Mouse (Mus musculus) hindbrain, embryonic 15.5 days (tissue): ENCODE measurements at regions not wholly inside any gene's neighbourhood (a gene's known extent, or its start where the extent isn't known, plus 50 kb on each side); places are given as distances from the start of the nearest gene placed in this dataset.

ENCODE experiments used
- ATAC-seq: fragments of 200-750 bp; cut with Nextera tagmentation; 2 replicates; pipeline ENCODE4 v1.8.0; 2017; ENCODE audit warnings: low read depth, moderate number of reproducible peaks, moderate TSS enrichment; ENCODE audit not compliant: low FRiP score
- H3K27ac ChIP-seq: fragments of 300-500 bp; sonication (generic); replicated peaks from 2 replicates; pipeline ENCODE4 v1.5.1; 2015; ENCODE audit warnings: mild to moderate bottlenecking, inconsistent platforms
- H3K27me3 ChIP-seq: fragments of 300-500 bp; sonication (generic); 2 replicates; pipeline ENCODE4 v1.6.1; 2015; ENCODE audit warnings: control low read depth, inconsistent platforms
- H3K36me3 ChIP-seq: fragments of 300-500 bp; sonication (generic); 2 replicates; pipeline ENCODE4 v1.6.1; 2015; ENCODE audit warnings: control low read depth, inconsistent platforms
- H3K4me1 ChIP-seq: fragments of 300-500 bp; sonication (generic); replicated peaks from 2 replicates; pipeline ENCODE4 v1.6.1; 2015; ENCODE audit warnings: control low read depth, inconsistent platforms
- H3K4me2 ChIP-seq: fragments of 300-500 bp; sonication (generic); 2 replicates; pipeline ENCODE4 v1.6.1; 2015; ENCODE audit warnings: moderate library complexity, mild to moderate bottlenecking, inconsistent platforms
- H3K4me3 ChIP-seq: fragments of 300-500 bp; sonication (generic); 2 replicates; pipeline ENCODE4 v1.5.1; 2015; ENCODE audit warnings: mild to moderate bottlenecking, inconsistent platforms
- H3K9ac ChIP-seq: fragments of 300-500 bp; sonication (generic); 2 replicates; pipeline ENCODE4 v1.6.1; 2015; ENCODE audit warnings: inconsistent platforms
- H3K9me3 ChIP-seq: fragments of 300-500 bp; sonication (generic); 2 replicates; pipeline ENCODE4 v1.6.1; 2016; ENCODE audit warnings: control low read depth, inconsistent platforms
- WGBS: fragments of 180-500 bp; shearing (Covaris S2); methylation state at CpG from one replicate; pipeline ENCODE4 v1.1.7; 2015; 5-methylcytosine and 5-hydroxymethylcytosine counted together

DNA sequence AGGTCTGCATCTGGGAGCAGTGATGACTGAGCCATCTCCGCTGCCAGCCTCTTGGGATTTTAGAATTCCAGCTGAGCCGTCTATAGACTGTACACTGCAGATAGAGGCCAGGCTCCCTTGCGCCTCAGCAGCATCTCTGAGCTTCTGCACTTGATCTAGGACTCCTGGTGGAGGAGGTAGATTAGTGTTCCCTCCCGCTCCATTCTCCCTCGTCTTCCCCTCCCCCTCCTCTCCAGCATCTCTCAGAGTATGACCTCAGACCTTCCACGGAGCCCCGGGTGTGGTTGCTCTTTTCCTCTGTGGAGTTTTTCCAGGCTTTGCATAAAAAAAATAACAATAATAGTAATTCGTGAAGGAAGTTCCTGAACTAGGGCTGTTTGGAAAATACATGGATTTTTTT, 241.8 kb downstream of the Gadd45g start:
- H3K27ac ChIP-seq, result no peak overlapping the region
- no peak; the same call in 1 of the 2 replicates for ATAC-seq
- no peaks in the 10 kb centered on the region for H3K27me3 ChIP-seq
- no peaks in the 10 kb centered on the region for H3K9me3 ChIP-seq
- H3K36me3 ChIP-seq, result no peaks in the 10 kb centered on the region
- WGBS, result 48% methylated on average over 8 of the region's 8 CpGs
- no peak overlapping the region for H3K4me3 ChIP-seq
- no peak overlapping the region for H3K9ac ChIP-seq
- H3K4me2 ChIP-seq, result no peak overlapping the region
- H3K4me1 ChIP-seq, result 0 out of 2 replicates have a peak, but pooled peaks cover 3% of the 10 kb centered on the region

DNA sequence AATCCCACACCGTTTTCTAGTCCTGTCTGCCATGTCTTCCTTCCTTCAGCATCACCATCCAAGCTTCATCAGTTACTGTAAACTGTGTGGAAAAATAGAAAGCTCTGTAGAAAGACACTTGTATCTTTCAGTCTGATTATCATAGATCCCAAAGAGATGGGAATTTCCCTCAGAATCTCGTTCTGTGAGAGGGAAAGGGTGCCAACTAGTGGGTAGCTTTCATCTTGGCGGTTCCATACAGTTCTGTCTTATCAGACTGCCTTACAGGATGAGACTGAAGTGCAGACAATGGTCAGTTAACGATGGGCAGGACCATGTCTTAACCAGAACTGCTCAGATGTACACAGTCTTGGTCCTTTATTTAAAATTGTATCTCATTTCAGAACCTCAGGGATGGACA, 243.9 kb downstream of the Gadd45g start:
- Histone ChIP-seq H3K9me3 (no peaks in the 10 kb centered on the region), H3K36me3 (no peaks in the 10 kb centered on the region), H3K27me3 (no peaks in the 10 kb centered on the region), H3K4me1 (no peaks in the 10 kb centered on the region), H3K9ac (no peak overlapping the region), H3K4me2 (no peak overlapping the region), H3K27ac (no peak overlapping the region), H3K4me3 (no peak overlapping the region)
- 76% methylated on average over 4 of the region's 4 CpGs for WGBS
- no peak for ATAC-seq

DNA sequence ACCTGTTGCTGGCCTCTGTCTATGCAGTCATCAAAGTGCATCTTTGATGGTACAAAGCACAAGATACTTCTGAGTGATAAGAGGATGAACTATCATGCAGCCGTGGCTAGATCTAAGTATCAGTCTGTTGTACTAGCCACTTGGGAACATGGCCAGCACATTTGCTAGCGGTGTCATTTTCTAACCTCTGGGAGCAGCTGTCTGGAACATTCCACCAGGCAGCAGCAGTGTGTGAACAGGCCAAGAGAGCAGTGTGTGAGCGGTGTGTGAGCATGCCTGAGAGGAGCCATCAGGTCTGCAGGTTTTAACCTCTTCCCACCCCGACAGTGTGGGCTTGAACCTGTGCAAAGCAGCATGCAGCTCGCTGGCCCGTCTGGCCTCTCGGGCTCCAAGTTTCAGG, 248.3 kb downstream of the Gadd45g start:
- Histone ChIP-seq H3K9me3 (no peaks in the 10 kb centered on the region), H3K27me3 (no peaks in the 10 kb centered on the region), H3K4me2 (no peak overlapping the region), H3K4me1 (no peaks in the 10 kb centered on the region), H3K4me3 (no peak overlapping the region), H3K36me3 (no peaks in the 10 kb centered on the region), H3K27ac (no peak overlapping the region), H3K9ac (no peak overlapping the region)
- WGBS, result 85% methylated on average over 7 of the region's 7 CpGs
- no peak for ATAC-seq

DNA sequence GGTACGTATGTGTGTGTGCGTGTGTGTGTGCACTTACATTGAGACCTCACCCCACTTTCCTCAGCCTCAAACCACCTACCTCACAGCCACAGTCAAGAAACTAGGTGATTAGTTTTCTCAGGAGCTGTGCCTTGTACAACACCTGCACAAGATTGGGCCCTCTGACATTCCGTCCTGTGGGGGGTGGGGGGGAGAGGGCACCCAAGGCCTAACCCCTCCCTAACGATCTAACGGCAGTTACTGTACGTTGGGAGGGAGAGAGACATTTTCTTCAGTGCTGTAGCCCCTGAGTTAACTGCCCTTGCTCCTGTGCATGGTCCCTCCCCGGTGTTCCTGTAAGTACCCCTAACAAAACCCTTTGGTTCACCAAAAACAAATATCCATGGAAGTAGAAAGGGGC, 250.0 kb downstream of the Gadd45g start:
- Histone ChIP-seq H3K9me3 (no peaks in the 10 kb centered on the region), H3K27me3 (no peaks in the 10 kb centered on the region), H3K4me3 (no peak overlapping the region), H3K9ac (no peak overlapping the region), H3K36me3 (no peaks in the 10 kb centered on the region), H3K27ac (no peak overlapping the region), H3K4me1 (no peaks in the 10 kb centered on the region), H3K4me2 (no peak overlapping the region)
- ATAC-seq, result no peak
- WGBS, result 82% methylated on average over 7 of the region's 7 CpGs

DNA sequence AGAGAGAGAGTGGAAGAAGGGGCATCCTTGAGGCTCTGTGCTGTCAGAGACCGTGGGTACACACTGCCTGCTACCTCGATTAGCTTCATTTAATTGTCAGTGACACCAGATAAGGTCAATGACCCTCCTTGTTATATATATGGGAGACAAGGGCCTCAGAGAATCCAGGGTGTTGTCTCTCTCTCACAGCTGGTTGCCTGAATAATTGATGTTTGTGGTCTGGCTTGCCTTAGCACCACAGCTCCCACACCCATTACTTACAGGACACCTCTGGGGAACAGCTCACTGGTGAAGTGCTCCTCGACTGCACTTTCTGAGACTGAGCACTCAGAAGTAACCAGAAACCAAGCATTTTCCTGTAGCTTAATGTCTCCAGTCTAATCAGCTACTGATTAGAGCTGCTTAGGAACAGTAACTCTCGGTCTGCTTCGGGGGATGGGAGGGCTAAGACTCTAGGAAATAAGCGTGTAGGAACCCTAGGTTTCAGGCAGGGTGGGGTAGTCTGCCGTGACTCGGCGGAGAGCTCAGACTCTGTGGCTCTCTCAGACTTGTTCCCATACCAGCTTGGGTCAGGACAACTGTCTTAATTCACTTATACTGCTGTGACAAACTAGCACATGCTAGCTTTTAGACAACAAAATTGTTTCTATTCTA, 259.6 kb downstream of the Gadd45g start:
- Histone ChIP-seq H3K36me3 (no peaks in the 10 kb centered on the region), H3K4me3 (no peak overlapping the region), H3K9ac (no peak overlapping the region), H3K4me1 (peaks cover 16% of the 10 kb centered on the region), H3K4me2 (no peak overlapping the region), H3K27ac (no peak overlapping the region), H3K9me3 (no peaks in the 10 kb centered on the region), H3K27me3 (no peaks in the 10 kb centered on the region)
- ATAC-seq, result no peak
- WGBS, result 38% methylated on average over 9 of the region's 9 CpGs

DNA sequence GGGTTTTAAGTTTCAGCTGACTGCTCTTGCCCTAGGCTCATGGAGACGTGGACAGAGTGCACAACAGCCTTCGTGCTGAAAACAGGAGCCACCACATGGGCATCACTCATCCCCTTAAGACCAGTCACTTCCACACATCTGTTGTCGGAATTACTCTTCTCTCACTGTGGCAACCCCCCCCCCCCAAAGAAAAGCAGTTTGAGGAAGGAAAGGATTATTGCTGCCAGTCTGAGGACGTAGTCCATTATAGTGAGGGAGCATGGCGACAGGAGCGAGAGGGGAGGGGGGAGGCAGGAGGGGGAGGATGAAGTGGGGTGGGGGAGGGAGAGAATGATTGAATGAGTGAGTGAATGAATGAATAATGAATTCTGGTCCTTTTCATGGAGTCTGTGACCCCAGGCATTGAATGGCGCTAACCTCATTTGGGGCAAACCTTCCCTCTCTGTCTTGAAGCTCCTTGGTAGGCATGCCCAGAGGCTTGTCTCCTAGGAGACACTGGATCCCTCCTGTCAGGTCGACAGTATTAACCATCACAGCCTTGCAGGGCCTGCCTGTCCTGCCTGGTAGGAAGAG, 262.0 kb downstream of the Gadd45g start:
- Histone ChIP-seq H3K27me3 (no peaks in the 10 kb centered on the region), H3K27ac (0 out of 2 replicates have a peak overlapping the region, but pooled peaks have one; percentile 4), H3K9ac (no peak overlapping the region), H3K4me1 (peaks cover 18% of the 10 kb centered on the region), H3K4me3 (no peak overlapping the region), H3K36me3 (no peaks in the 10 kb centered on the region), H3K4me2 (no peak overlapping the region), H3K9me3 (no peaks in the 10 kb centered on the region)
- WGBS, result 19% methylated on average over 8 of the region's 8 CpGs
- ATAC-seq, result peak; percentile 74

DNA sequence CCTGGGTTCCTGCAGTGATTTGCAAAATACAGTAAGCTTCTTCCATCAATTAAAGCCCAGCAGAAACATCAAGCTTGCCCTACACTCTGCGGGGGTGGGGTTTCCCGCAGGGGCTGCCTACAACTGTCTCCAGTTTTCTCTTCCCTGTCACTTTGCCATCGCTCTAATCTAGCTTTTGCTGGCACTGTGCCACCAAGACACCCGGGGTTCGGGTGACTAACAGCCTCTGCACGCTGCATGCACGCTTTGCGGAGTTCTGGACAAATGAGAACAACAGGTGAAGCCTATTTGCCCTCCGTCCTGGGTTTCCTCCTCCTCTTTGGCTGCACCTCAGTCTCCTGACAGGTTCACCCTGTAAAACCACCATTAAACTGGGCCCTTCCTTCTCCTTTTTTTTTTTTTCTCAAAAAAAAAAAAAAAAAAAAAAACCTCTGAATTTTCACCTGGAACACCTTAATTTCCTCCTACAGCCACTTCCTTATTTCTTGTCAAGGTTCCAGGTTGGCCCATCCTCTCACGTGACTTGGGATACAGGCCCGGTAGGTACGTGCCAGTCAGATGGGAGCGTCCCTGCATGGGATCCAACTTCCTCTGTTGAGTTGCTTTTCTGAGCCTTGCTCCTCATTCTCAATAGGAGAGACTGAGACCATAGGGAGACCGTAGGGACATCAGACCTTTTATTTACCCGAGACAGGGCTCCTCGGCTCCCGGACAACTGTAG, 262.7 kb downstream of the Gadd45g start:
- Histone ChIP-seq H3K4me1 (peaks cover 23% of the 10 kb centered on the region), H3K27ac (0 out of 2 replicates have a peak overlapping the region, but pooled peaks have one; percentile 4), H3K9ac (no peak overlapping the region), H3K9me3 (no peaks in the 10 kb centered on the region), H3K4me2 (no peak overlapping the region), H3K27me3 (no peaks in the 10 kb centered on the region), H3K36me3 (no peaks in the 10 kb centered on the region), H3K4me3 (no peak overlapping the region)
- WGBS, result 45% methylated on average over 17 of the region's 17 CpGs
- peak; percentile 25 for ATAC-seq

DNA sequence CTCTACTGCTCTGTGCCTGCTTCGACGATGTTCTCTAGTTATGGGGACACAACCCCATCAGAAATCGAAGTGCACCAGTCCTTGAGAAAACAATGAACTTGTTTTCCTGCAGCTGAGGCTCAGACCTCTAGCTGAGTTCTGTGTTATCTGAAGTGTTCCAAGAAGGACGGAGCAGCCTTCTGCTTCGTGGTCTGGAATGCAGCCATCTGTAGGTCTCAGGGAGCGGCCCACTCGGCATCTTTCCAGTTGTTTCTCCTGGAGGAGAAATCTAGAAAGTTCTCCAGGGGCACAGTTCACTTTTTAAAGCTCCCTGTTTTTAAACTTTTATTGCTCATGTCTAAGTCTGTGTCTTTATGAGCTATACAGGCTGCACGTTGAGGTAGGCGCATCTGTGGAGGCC, 264.3 kb downstream of the Gadd45g start:
- Histone ChIP-seq H3K4me2 (no peak overlapping the region), H3K27me3 (no peaks in the 10 kb centered on the region), H3K9me3 (no peaks in the 10 kb centered on the region), H3K4me1 (peaks cover 23% of the 10 kb centered on the region), H3K4me3 (no peak overlapping the region), H3K36me3 (no peaks in the 10 kb centered on the region), H3K9ac (no peak overlapping the region), H3K27ac (no peak overlapping the region)
- 59% methylated on average over 9 of the region's 9 CpGs for WGBS
- ATAC-seq, result no peak

DNA sequence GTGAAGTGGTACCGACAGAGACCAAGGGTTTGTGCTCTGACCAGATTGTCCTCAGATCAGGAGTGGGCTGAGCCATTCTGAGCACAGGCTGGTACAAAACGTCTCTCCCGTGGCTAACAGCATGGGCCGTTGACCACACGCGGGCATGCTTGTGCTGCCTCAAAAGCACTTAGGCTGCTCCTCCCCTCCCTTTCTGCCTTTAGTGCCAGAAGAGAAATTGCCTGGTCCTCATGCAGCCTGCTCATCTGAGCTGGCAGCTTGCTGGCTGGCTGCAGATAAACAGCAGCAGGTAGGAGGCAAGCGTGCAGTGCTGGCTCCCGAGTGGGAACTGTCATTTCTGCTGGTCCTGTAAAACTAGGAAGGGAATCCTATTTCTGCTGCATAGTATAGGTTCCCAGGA, 267.1 kb downstream of the Gadd45g start:
- WGBS, result 21% methylated on average over 8 of the region's 8 CpGs
- Histone ChIP-seq H3K9me3 (no peaks in the 10 kb centered on the region), H3K4me3 (no peak overlapping the region), H3K36me3 (no peaks in the 10 kb centered on the region), H3K4me2 (no peak overlapping the region), H3K27ac (peak overlapping the region; percentile 7; the same call in 1 of the 2 replicates), H3K9ac (no peak overlapping the region), H3K27me3 (no peaks in the 10 kb centered on the region), H3K4me1 (peaks cover 28% of the 10 kb centered on the region)
- ATAC-seq, result peak; percentile 69

DNA sequence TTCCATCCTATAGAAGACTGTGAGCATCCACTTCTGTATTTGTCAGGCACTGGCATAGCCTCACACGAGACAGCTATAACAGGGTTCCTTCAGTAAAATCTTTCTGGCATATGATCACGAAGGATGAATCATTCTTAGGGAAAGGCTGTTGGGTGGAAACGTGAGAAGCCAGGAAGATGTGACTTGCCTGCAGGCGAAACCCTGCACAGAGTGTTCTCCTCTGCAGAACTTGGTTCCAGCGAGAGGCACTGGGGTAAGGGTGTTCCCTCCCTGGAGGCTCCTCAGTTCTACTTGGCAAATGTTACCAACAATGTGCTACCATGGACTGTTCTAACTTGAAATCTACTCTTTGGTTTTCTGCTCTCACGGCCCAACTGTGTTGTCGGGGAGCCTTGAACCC, 268.0 kb downstream of the Gadd45g start:
- no peaks in the 10 kb centered on the region for H3K27me3 ChIP-seq
- H3K9me3 ChIP-seq, result no peaks in the 10 kb centered on the region
- no peak overlapping the region for H3K9ac ChIP-seq
- no peak overlapping the region for H3K4me2 ChIP-seq
- H3K4me1 ChIP-seq, result peaks cover 21% of the 10 kb centered on the region
- ATAC-seq, result no peak
- no peaks in the 10 kb centered on the region for H3K36me3 ChIP-seq
- H3K4me3 ChIP-seq, result no peak overlapping the region
- H3K27ac ChIP-seq, result no peak overlapping the region
- 91% methylated on average over 7 of the region's 7 CpGs for WGBS

DNA sequence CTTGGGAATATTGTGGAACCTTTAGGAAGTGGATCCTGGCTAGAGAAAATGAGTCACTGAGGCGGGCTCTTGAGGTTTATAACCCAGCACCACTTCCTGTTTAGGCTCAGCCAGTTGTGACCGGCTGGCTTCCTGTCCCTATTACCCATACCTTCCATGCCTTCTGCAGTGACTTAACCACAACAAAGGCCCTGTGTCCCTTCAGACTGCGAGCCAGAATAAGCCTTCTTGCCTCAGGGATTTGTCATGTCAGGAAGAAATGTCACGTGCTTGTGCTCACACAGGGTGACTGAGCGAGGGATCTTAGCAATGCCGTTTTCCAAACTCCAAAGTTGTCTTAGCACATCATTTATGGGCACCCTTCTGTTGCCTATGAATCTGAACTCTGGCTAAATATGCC, 268.5 kb downstream of the Gadd45g start:
- Histone ChIP-seq H3K36me3 (no peaks in the 10 kb centered on the region), H3K4me2 (no peak overlapping the region), H3K27me3 (no peaks in the 10 kb centered on the region), H3K9me3 (no peaks in the 10 kb centered on the region), H3K4me1 (peaks cover 21% of the 10 kb centered on the region), H3K9ac (no peak overlapping the region), H3K4me3 (no peak overlapping the region), H3K27ac (no peak overlapping the region)
- 89% methylated on average over 6 of the region's 6 CpGs for WGBS
- no peak for ATAC-seq

DNA sequence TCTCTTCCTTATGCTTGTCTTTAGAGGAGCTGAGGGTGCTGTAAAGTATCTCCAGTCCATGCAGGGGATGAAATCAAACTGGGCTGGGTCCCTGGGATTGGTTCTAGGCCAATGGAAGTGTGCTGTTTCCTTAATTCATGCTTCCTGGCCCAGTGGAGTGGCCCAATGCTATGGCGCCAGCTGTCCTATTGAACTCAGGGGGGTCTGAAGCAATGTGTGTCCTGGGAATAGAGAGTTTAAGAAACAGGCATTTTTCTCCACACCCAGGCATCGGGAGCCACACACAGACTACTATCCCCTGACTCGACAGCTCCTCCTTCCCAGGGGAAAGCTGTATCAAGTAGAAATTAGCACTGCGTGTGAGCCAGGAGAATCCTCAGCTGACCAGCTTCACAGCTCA, 269.8 kb downstream of the Gadd45g start:
- no peaks in the 10 kb centered on the region for H3K36me3 ChIP-seq
- no peak overlapping the region for H3K4me2 ChIP-seq
- H3K4me3 ChIP-seq, result no peak overlapping the region
- H3K27me3 ChIP-seq, result no peaks in the 10 kb centered on the region
- no peak overlapping the region for H3K9ac ChIP-seq
- H3K27ac ChIP-seq, result no peak overlapping the region
- 45% methylated on average over 4 of the region's 4 CpGs for WGBS
- ATAC-seq, result no peak
- peaks cover 18% of the 10 kb centered on the region for H3K4me1 ChIP-seq
- no peaks in the 10 kb centered on the region for H3K9me3 ChIP-seq
